Mouse (Mus musculus): ENCODE results near the gene Tor2a.

DNA sequence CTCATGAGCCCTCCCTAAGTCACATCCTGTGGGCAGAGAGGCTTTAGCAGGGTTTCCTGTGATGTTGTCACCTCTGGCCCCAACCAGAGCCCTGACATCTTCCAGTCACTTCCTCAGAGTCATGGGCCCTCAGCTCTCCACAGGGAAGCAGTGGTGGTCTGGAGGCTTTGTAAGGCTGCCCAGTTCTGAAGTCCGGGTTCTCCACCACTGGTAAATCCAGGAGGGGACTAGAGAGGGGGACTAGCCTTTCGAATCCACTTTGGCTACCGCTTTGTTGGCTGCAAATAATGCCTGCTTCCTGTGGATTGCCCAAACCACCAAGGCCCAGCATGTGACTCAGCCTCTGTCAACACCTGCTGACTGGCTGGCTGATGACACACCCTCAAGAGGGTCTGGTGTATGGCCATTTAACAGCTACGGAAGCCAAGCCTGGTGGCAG lies 42.0 kb upstream of the Tor2a start:
- TF ChIP-seq POLR2A (IDR thresholded peaks at IDR 0.05; ENCODE audit: control insufficient read depth, extremely low read depth, insufficient read depth, low read length, poor library complexity) (no peak), CTCF (IDR thresholded peaks at IDR 0.05; ENCODE audit: borderline replicate concordance, control insufficient read depth, extremely low read depth, insufficient read depth, low read length, poor library complexity) (0 out of 2 replicates have a peak, but pooled peaks have one; percentile 13)

Data from thymus, adult 2 months (tissue).